Mouse (Mus musculus) right cerebral cortex, postnatal 25 days (tissue): ENCODE measurements around the gene Arhgef15.
"Not testable (repeated sequence)": the region's sequence is repeated elsewhere in the genome, so short reads cannot be mapped to it uniquely, and the experiment has no call there.

Experiments used
- DNase-seq: peaks from one replicate; pipeline ENCODE4 v3.0.0; 2022

The Arhgef15 gene

GRCm38 (mm10) chr11:68963405-68963804 lies 6.1 kb upstream of the Arhgef15 start:
- DNase-seq: no peak

- not testable (repeated sequence) for DNase-seq
Measured at GRCm38 (mm10) chr11:68962159-68962558, 4.9 kb upstream of the Arhgef15 start.

GRCm38 (mm10) chr11:68961596-68961995 lies 4.3 kb upstream of the Arhgef15 start:
- no peak for DNase-seq

GRCm38 (mm10) chr11:68957971-68958370 lies 691 bp upstream of the Arhgef15 start:
- DNase-seq: no peak

- DNase-seq: no peak
Measured at GRCm38 (mm10) chr11:68956697-68957096, 583 bp downstream of the Arhgef15 start.

GRCm38 (mm10) chr11:68956107-68956506 lies 1.2 kb downstream of the Arhgef15 start:
- DNase-seq: no peak

GRCm38 (mm10) chr11:68955473-68955872 lies 1.8 kb downstream of the Arhgef15 start:
- DNase-seq: no peak

GRCm38 (mm10) chr11:68954408-68954807 lies 2.9 kb downstream of the Arhgef15 start:
- no peak for DNase-seq

- DNase-seq: no peak
Measured at GRCm38 (mm10) chr11:68953903-68954302, 3.4 kb downstream of the Arhgef15 start.

GRCm38 (mm10) chr11:68947542-68947993 lies 9.7 kb downstream of the Arhgef15 start:
- peak; percentile 51 for DNase-seq

- peak; percentile 58 for DNase-seq
Measured at GRCm38 (mm10) chr11:68946806-68947440, 10.4 kb downstream of the Arhgef15 start.

GRCm38 (mm10) chr11:68946001-68946400 lies 11.3 kb downstream of the Arhgef15 start:
- no peak for DNase-seq

GRCm38 (mm10) chr11:68945245-68945644 lies 12.0 kb downstream of the Arhgef15 start:
- DNase-seq: no peak

- no peak for DNase-seq
Measured at GRCm38 (mm10) chr11:68942731-68943130, 14.5 kb downstream of the Arhgef15 start.

- no peak for DNase-seq
Measured at GRCm38 (mm10) chr11:68940516-68940915, 16.8 kb downstream of the Arhgef15 start.

GRCm38 (mm10) chr11:68939451-68940304 lies 17.6 kb downstream of the Arhgef15 start:
- DNase-seq: peak; percentile 86

- not testable (repeated sequence) for DNase-seq
Measured at GRCm38 (mm10) chr11:68936951-68937350, 20.3 kb downstream of the Arhgef15 start.

GRCm38 (mm10) chr11:68933885-68934507 lies 23.3 kb downstream of the Arhgef15 start:
- no peak for DNase-seq

GRCm38 (mm10) chr11:68929947-68930346 lies 27.3 kb downstream of the Arhgef15 start:
- no peak for DNase-seq

GRCm38 (mm10) chr11:68926981-68927380 lies 30.3 kb downstream of the Arhgef15 start, which contains the start of gene Odf4:
Odf4 (minus strand) TSS chr11:68927081.
- no peak for DNase-seq

- DNase-seq: no peak
Measured at GRCm38 (mm10) chr11:68924749-68925148, 32.5 kb downstream of the Arhgef15 start.

GRCm38 (mm10) chr11:68923191-68923590 lies 34.1 kb downstream of the Arhgef15 start:
- no peak for DNase-seq

- no peak for DNase-seq
Measured at GRCm38 (mm10) chr11:68914566-68914965, 42.7 kb downstream of the Arhgef15 start.
